Mouse (Mus musculus) heart, postnatal 0 days (tissue): ENCODE results near the gene Lrpap1.

Source experiments
- CTCF ChIP-seq: IDR thresholded peaks from 2 replicates; pipeline ENCODE4 v1.5.1; 2016; ENCODE audit warnings: antibody characterized with exemption, control low read depth, low read depth
- EP300 ChIP-seq: IDR thresholded peaks from 2 replicates; pipeline ENCODE4 v1.6.1; 2016; ENCODE audit warnings: antibody characterized with exemption, low read depth

DNA sequence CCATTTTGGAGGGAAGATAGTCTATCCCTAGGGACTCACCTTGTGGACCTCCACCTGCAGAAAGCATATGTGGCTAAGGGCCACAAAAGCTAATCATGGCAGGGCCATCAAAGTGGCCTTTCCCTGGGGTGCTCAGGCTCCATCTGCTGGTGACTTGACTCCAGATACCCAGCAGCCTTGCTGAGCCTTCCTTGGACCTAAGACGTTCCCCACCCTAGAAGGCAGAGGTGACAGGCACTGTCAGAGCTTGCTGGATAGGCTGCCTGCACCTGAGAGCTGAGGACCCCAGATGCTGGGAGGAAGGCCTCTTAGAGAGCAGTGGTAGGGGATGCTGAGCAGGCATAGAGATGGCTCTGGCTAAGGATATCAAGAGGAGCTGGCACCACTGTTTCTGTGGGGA is 25.7 kb upstream of the Lrpap1 start:
- TF ChIP-seq CTCF (peak; percentile 24), EP300 (no peak)
